Mouse (Mus musculus) stomach, embryonic 15.5 days (tissue): ENCODE measurements around the gene Tnnt2. TPM values are rescaled to one million over a fixed set of nuclear protein-coding genes. Genes with fewer than 3 reads are reported as not detected.

Source experiments
- ATAC-seq: fragments of 200-750 bp; cut with Nextera tagmentation; 2 replicates; pipeline ENCODE4 v1.8.0; 2017; ENCODE audit warnings: low read depth, moderate number of reproducible peaks, moderate TSS enrichment; ENCODE audit not compliant: insufficient read depth, low FRiP score
- H3K27ac ChIP-seq: fragments of 300-500 bp; sonication (generic); 2 replicates; pipeline ENCODE4 v1.5.1; 2015; ENCODE audit warnings: mild to moderate bottlenecking, inconsistent platforms
- H3K27me3 ChIP-seq: fragments of 300-500 bp; sonication (generic); replicated peaks from 2 replicates; pipeline ENCODE4 v1.6.1; 2015; ENCODE audit warnings: inconsistent platforms
- H3K36me3 ChIP-seq: fragments of 300-500 bp; sonication (generic); 2 replicates; pipeline ENCODE4 v1.6.1; 2015; ENCODE audit warnings: inconsistent platforms
- H3K4me1 ChIP-seq: fragments of 300-500 bp; sonication (generic); 2 replicates; pipeline ENCODE4 v1.6.1; 2015; ENCODE audit warnings: inconsistent platforms
- H3K4me2 ChIP-seq: fragments of 300-500 bp; sonication (generic); 2 replicates; pipeline ENCODE4 v1.6.1; 2015; ENCODE audit warnings: mild to moderate bottlenecking, inconsistent platforms
- H3K4me3 ChIP-seq: fragments of 300-500 bp; sonication (generic); replicated peaks from 2 replicates; pipeline ENCODE4 v1.5.1; 2015; ENCODE audit warnings: inconsistent platforms
- H3K9ac ChIP-seq: fragments of 300-500 bp; sonication (generic); 2 replicates; pipeline ENCODE4 v1.6.1; 2015; ENCODE audit warnings: inconsistent platforms
- H3K9me3 ChIP-seq: fragments of 300-500 bp; sonication (generic); 2 replicates; pipeline ENCODE4 v1.6.1; 2016; ENCODE audit warnings: inconsistent platforms
- WGBS: fragments of 180-500 bp; shearing (Covaris S2); methylation state at CpG from one replicate; pipeline ENCODE4 v1.1.7; 2015; 5-methylcytosine and 5-hydroxymethylcytosine counted together
- polyA plus RNA-seq: library from polyadenylated mRNA; unstranded; fragments of >200 nt; fragmentation: Nextera tagmentation; extraction: Ambion mirVana; gene quantifications from 2 replicates; pipeline ENCODE4 v1.2.1, GENCODE M21; 2015

Gene Tnnt2
- polyA plus RNA-seq, 1 experiment from 2014 or later = 18.7 TPM

DNA sequence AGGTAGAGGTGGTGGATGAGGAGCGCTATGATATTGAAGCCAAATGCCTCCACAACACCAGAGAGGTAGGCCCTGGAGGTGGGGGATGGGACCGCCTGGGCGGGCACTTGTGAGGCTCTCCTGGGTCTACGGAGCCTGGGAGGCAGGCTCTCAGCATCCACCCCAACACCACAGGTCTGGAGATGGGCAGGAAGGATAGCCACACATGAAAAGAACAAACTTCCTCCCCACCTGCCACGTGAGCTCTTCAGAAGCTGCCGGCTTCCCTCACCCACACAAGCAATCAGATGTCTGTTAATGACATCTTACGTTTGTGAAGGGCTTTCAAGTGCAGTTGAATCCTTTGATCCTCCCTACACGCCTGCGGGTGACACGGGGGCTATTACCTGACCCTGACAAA, 28.6 kb upstream of the Tnnt2 start:
- Histone ChIP-seq H3K36me3 (no peaks in the 10 kb centered on the region), H3K9ac (no peak overlapping the region), H3K27ac (no peak overlapping the region), H3K27me3 (no peaks in the 10 kb centered on the region), H3K4me1 (0 out of 2 replicates have a peak, but pooled peaks cover 4% of the 10 kb centered on the region), H3K4me2 (no peak overlapping the region), H3K9me3 (no peaks in the 10 kb centered on the region), H3K4me3 (no peak overlapping the region)
- WGBS = 35% methylated on average over 10 of the region's 10 CpGs
- ATAC-seq = no peak

DNA sequence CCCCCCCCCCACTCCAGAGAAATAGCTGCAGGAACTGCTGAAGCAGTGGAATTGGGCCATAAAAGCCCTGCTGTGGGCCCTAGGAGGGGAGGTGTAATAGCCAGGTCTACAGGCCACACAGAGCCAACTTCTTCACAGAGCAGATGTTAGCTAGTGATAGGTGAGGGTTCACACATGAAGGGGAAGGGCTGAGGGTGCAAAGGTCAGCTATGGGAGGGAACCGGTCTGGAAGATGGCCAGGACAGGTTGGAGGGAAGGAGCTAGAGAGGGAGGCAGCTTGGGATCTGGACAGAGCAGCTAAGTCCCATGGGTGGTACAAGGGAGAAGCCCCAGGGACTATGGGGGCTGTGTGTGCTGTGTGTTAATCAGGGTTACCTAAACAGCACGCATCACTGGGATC, 26.0 kb upstream of the Tnnt2 start:
- H3K36me3 ChIP-seq = no peaks in the 10 kb centered on the region
- peaks cover 16% of the 10 kb centered on the region; the same call in 1 of the 2 replicates for H3K4me1 ChIP-seq
- H3K27ac ChIP-seq = no peak overlapping the region
- no peaks in the 10 kb centered on the region for H3K9me3 ChIP-seq
- WGBS = 64% methylated on average over 2 of the region's 2 CpGs
- H3K27me3 ChIP-seq = no peaks in the 10 kb centered on the region
- no peak overlapping the region for H3K4me2 ChIP-seq
- ATAC-seq = no peak
- no peak overlapping the region for H3K9ac ChIP-seq
- H3K4me3 ChIP-seq = no peak overlapping the region

DNA sequence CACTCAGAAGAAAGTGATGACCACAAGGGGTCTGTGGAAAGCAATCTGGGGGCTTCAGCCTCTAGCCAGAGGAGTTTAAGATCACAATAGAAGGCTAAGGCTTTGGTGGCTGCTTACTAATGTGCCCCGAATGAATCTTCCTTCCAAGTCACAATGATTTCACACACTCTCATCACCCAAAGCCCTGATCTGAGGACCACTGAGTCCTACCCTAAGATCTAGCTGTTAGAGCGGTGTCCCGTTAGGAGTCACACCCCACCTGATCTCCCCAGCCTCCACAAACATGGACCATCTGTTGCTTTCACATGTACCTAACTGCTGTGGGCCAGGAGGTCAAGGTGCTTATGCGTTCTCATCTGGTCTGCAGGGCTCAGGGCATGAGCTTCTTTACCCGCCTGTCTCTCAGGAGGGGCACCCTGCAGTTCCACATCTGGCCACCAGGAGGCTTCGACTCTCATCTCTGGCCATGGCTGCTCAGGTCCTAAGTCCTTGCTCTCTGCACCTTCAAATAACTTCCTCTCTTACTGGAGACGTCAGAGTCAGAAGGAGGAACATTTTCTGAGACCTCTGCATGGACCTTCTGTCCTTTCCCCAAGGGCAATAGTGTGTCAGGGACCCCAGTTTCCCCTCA, 25.0 kb upstream of the Tnnt2 start:
- ATAC-seq = no peak
- Histone ChIP-seq H3K27ac (no peak overlapping the region), H3K4me1 (peaks cover 16% of the 10 kb centered on the region; the same call in 1 of the 2 replicates), H3K9ac (no peak overlapping the region), H3K27me3 (0 out of 2 replicates have a peak, but pooled peaks cover 2% of the 10 kb centered on the region), H3K36me3 (no peaks in the 10 kb centered on the region), H3K4me2 (no peak overlapping the region), H3K9me3 (no peaks in the 10 kb centered on the region), H3K4me3 (no peak overlapping the region)
- WGBS = 29% methylated on average over 7 of the region's 7 CpGs

DNA sequence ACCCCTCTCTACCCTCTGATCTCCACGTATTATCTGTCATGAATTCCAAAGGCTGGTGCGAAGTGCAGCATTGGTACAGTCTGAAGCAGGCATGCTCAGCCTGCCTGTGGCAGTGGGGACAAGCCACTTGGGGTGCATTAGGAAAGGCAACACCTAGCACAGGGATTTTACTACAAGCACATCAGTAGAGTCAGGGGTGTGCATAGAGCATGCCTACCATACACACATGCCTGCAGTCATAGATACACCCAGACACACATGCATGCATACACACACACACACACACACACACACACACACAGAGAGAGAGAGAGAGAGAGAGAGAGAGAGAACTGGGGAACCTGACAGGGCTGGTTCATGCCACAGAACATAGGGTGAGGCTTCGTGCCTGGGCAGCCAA, 23.9 kb upstream of the Tnnt2 start:
- peak; percentile 47 for ATAC-seq
- 69% methylated on average over 3 of the region's 3 CpGs for WGBS
- Histone ChIP-seq H3K9me3 (no peaks in the 10 kb centered on the region), H3K4me2 (no peak overlapping the region), H3K9ac (no peak overlapping the region), H3K27me3 (0 out of 2 replicates have a peak, but pooled peaks cover 7% of the 10 kb centered on the region), H3K36me3 (no peaks in the 10 kb centered on the region), H3K27ac (peak overlapping the region; percentile 86), H3K4me3 (no peak overlapping the region), H3K4me1 (peaks cover 16% of the 10 kb centered on the region; the same call in 1 of the 2 replicates)

DNA sequence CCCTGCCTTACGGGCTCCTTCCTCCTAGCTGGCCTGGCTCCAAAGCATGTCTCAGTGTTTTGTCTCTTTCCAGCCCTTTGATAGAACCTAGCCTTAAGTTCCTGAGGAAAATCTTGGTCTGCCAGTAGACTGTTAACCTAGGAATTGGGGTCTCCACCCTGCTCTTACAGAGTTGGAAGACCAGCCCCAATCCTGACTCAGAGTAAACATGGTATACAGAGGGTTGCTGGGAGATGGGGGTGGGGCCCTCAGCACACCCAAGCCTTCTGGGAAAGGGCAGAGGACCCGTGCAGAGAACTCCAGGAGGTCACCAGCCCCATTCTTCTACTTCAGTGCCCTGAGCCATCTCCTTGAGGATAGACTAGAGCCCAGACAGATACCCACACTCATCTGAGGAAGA, 23.5 kb upstream of the Tnnt2 start:
- ATAC-seq = peak; percentile 77
- no peak overlapping the region for H3K9ac ChIP-seq
- no peaks in the 10 kb centered on the region for H3K36me3 ChIP-seq
- 0 out of 2 replicates have a peak overlapping the region, but pooled peaks have one; percentile 3 for H3K4me2 ChIP-seq
- 25% methylated on average over 2 of the region's 2 CpGs for WGBS
- H3K27ac ChIP-seq = peak overlapping the region; percentile 86
- 0 out of 2 replicates have a peak, but pooled peaks cover 9% of the 10 kb centered on the region for H3K27me3 ChIP-seq
- no peaks in the 10 kb centered on the region for H3K9me3 ChIP-seq
- no peak overlapping the region for H3K4me3 ChIP-seq
- H3K4me1 ChIP-seq = peaks cover 16% of the 10 kb centered on the region; the same call in 1 of the 2 replicates

DNA sequence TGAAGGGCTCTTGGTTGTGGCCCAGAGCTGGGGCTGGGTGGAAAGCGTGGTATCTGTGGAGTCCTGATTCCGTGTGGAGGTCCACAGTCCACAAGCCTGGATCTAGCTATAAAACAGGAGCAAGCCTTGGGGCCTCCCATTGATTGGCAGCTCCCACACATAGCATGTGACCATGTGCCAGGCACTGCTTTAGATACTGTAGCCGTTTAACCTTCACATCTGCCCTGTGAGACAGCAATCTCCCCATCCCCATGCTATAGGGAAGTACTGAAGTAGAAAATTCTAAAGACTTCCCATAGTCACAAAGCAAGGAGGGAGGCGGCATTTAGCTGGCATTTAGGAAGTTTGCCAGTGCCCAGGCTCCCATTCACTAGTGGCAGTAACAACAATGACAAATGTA, 23.1 kb upstream of the Tnnt2 start:
- 68% methylated on average over 4 of the region's 4 CpGs for WGBS
- Histone ChIP-seq H3K9me3 (no peaks in the 10 kb centered on the region), H3K4me1 (peaks cover 16% of the 10 kb centered on the region; the same call in 1 of the 2 replicates), H3K9ac (no peak overlapping the region), H3K27me3 (peaks cover 14% of the 10 kb centered on the region; the same call in 1 of the 2 replicates), H3K4me2 (0 out of 2 replicates have a peak overlapping the region, but pooled peaks have one; percentile 3), H3K4me3 (no peak overlapping the region), H3K36me3 (no peaks in the 10 kb centered on the region), H3K27ac (peak overlapping the region; percentile 86)
- peak; percentile 28; the same call in 1 of the 2 replicates for ATAC-seq

DNA sequence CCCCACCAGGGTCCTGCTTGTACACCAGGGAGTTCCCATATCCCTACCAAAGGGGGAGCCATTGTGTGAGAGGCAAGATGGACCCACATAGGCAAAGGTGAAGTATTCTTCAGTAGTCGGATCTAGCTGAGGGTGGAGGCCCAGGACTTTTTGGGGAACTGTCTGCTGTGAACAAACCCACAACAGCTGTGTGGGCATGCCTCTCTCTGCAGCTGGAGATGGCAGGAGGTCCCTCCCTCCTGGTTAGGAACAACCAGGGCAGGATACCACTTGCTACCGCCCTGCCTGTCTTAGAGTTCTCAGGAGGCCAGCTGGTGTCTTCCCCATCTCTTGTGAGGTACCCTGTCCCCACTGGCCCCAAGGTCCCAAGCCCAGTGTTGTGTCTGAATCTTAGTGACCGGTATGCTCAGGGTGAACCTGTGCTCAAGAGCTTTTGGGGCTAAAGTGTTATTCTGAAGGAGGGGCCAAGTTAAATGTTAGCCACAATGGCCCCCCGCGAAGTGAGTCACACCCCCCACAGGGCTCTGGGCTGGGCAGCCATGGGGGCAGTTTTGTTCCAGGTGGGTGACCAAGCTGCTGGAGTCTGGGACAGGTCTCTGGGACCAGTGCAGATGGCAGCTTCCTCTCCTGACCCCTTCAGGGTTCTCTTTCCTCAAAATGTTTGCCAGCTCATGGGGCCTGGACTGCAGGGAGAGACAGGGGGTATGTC, 22.3 kb upstream of the Tnnt2 start:
- peaks cover 22% of the 10 kb centered on the region; the same call in 1 of the 2 replicates for H3K4me1 ChIP-seq
- ATAC-seq = no peak
- H3K36me3 ChIP-seq = no peaks in the 10 kb centered on the region
- no peak overlapping the region for H3K4me3 ChIP-seq
- 75% methylated on average over 5 of the region's 5 CpGs for WGBS
- peaks cover 18% of the 10 kb centered on the region; the same call in 1 of the 2 replicates for H3K27me3 ChIP-seq
- H3K9me3 ChIP-seq = no peaks in the 10 kb centered on the region
- H3K4me2 ChIP-seq = no peak overlapping the region
- no peak overlapping the region for H3K9ac ChIP-seq
- H3K27ac ChIP-seq = peak overlapping the region; percentile 86

DNA sequence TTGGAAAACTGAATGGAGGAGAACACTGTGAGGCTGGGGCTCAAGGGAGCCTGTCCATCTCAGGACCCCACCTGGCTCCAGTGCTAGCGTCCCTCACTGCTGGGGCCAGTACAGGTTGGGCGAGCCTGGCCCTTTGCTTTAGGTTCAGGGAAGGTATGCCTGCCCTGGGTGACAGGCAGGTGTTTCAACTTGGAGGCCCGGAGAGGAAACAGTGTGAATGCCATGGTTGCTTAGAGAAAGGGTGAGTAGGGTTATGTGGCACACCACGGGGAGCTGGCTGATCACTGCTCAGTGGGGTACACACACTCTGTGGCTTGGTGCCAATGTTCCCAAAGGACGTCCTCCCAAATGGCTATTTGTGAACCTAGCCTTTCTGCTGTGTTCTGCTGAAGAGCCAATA, 21.6 kb upstream of the Tnnt2 start:
- no peaks in the 10 kb centered on the region for H3K9me3 ChIP-seq
- H3K4me3 ChIP-seq = no peak overlapping the region
- no peak overlapping the region for H3K27ac ChIP-seq
- no peak overlapping the region for H3K9ac ChIP-seq
- H3K4me1 ChIP-seq = peaks cover 25% of the 10 kb centered on the region; the same call in 1 of the 2 replicates
- 73% methylated on average over 5 of the region's 5 CpGs for WGBS
- peaks cover 22% of the 10 kb centered on the region; the same call in 1 of the 2 replicates for H3K27me3 ChIP-seq
- ATAC-seq = no peak
- H3K4me2 ChIP-seq = no peak overlapping the region
- no peaks in the 10 kb centered on the region for H3K36me3 ChIP-seq

DNA sequence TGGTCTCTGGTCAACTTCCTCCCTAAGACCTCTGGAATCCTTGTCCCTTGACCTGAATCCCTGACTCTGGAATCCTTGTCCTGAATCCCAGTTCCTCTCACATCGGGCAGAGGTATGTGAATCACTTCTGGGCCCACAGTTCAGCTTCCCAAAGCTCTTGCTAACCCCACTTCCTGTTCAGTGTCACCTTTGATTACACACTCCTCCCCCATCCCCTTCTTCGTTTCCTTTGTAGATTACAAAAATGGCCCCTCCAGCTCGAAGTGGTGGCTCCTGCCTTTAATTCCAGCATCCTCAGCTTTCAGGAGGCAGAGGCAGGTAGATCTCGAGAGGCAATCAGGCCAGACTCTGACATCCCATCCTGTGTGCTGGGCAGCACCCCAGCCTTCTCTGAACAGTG, 18.6 kb upstream of the Tnnt2 start:
- Histone ChIP-seq H3K9ac (no peak overlapping the region), H3K4me2 (peak overlapping the region; percentile 90; the same call in 1 of the 2 replicates), H3K4me3 (no peak overlapping the region), H3K36me3 (no peaks in the 10 kb centered on the region), H3K27me3 (peaks cover 30% of the 10 kb centered on the region), H3K27ac (no peak overlapping the region), H3K9me3 (no peaks in the 10 kb centered on the region), H3K4me1 (peaks cover 24% of the 10 kb centered on the region)
- ATAC-seq = no peak
- 51% methylated on average over 4 of the region's 4 CpGs for WGBS

DNA sequence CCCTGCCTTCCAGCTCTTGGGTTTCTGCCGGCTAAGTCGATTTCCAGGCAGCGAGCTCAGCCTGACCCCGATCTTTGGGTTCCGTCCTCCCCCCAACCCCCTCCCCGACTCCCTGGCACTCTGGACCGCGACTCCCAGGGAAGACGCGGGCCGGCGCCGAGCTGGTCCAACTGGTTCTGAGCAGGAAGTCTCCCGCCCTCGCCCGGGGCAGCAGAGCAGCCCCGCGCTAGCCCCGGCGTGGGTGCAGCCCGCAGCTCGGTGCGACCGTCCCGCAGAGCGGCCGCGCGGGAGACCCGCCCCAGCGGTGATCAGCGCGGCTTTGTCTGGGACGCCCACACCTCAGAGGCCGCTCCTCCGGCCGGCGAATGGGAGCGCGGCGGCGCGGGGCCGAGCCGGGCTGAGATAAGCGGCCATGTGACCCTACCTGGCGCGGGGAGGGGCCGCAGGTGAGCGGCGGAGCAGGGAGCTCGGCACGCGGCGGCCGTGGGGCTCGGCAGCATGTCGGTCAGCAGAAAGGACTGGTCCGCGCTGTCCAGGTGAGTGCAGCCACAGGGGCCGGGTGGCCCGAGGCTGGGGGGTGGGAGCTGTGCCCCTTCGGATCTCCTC, 17.6 kb upstream of the Tnnt2 start, which contains the start of gene Lad1:
TSS of gene Lad1 (plus strand) at position 118 of the 606 bp plus-strand sequence.
- peak within 1 kb of the TSS; percentile 90 for H3K4me2 ChIP-seq
- H3K4me1 ChIP-seq = peaks cover 22% of the 10 kb centered on the region
- peak within 1 kb of the TSS; percentile 54 for H3K4me3 ChIP-seq
- peak within 1 kb of the TSS; percentile 30; the same call in 1 of the 2 replicates for H3K9ac ChIP-seq
- peak; percentile 84 for ATAC-seq
- H3K27ac ChIP-seq = peak within 1 kb of the TSS; percentile 86
- H3K36me3 ChIP-seq = no peaks in the 10 kb centered on the region
- H3K27me3 ChIP-seq = peaks cover 30% of the 10 kb centered on the region
- under 1% methylated on average over 57 of the region's 63 CpGs for WGBS
- no peaks in the 10 kb centered on the region for H3K9me3 ChIP-seq

DNA sequence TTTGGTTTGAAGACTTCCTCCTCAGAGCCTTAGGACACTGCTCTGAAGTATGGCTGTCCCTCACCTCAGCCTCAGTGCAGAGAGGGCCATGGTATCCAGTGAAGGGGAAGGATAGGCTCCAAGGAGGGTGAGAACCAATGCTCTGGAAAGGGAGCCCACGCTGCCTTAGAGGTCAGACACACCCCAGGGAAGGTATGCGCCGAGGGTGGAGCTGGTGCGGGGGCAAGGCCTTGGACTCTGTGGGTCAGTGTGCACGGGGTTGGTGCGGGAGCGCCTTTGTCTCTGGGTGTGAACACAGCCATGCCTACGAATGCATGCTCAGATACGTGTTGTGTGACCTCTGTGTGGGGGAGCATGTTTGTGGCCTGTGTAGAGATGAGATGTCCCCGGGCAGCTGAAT, 16.1 kb upstream of the Tnnt2 start:
- Histone ChIP-seq H3K4me2 (peak overlapping the region; percentile 90), H3K27me3 (peaks cover 30% of the 10 kb centered on the region), H3K4me3 (peak overlapping the region; percentile 54), H3K36me3 (no peaks in the 10 kb centered on the region), H3K27ac (peak overlapping the region; percentile 86), H3K4me1 (peaks cover 22% of the 10 kb centered on the region; the same call in 1 of the 2 replicates), H3K9ac (no peak overlapping the region; the same call in 1 of the 2 replicates), H3K9me3 (no peaks in the 10 kb centered on the region)
- peak; percentile 47 for ATAC-seq
- 66% methylated on average over 10 of the region's 10 CpGs for WGBS
